Mouse (Mus musculus): ENCODE measurements around the gene Sulf2. TPM values are rescaled to one million over a fixed set of nuclear protein-coding genes. Genes with fewer than 3 reads are reported as not detected.

The Sulf2 gene
- polyA plus RNA-seq, 1 experiment: 119 TPM

- Histone ChIP-seq H3K36me3 (ENCODE audit: control insufficient read depth, insufficient read depth, low read length, poor library complexity, severe bottlenecking) (peaks cover 4% of the 10 kb centered on the region), H3K4me1 (ENCODE audit: control insufficient read depth, insufficient read depth, low read length) (peaks cover 6% of the 10 kb centered on the region), H3K27me3 (ENCODE audit: control insufficient read depth, insufficient read depth, low read length, poor library complexity, severe bottlenecking) (no peaks in the 10 kb centered on the region), H3K9ac (ENCODE audit: low read depth, poor library complexity, severe bottlenecking) (no peak overlapping the region), H3K27ac (ENCODE audit: insufficient read depth, low read length) (no peak overlapping the region), H3K4me3 (ENCODE audit: low read depth, low read length) (peak overlapping the region; percentile 17; the same call in 1 of the 2 replicates), H3K9me3 (replicated peaks; ENCODE audit: control insufficient read depth, insufficient read depth, low read length, poor library complexity, severe bottlenecking) (no peaks in the 10 kb centered on the region)
- no peak for TF ChIP-seq EP300 (IDR thresholded peaks at IDR 0.05; ENCODE audit: insufficient read depth, low read depth, low read length)
- TF ChIP-seq CTCF (IDR thresholded peaks at IDR 0.05; ENCODE audit: low read depth, low read length): no peak
- no peak for TF ChIP-seq POLR2A (IDR thresholded peaks at IDR 0.05; ENCODE audit: insufficient read depth, low read length)
Measured at GRCm38 (mm10) chr2:166031120-166031929, 124.1 kb downstream of the Sulf2 start.

GRCm38 (mm10) chr2:166030256-166030995 is 125.0 kb downstream of the Sulf2 start:
- H3K27ac ChIP-seq (ENCODE audit: insufficient read depth, low read length): 0 out of 2 replicates have a peak overlapping the region, but pooled peaks have one; percentile 26
- H3K9ac ChIP-seq (ENCODE audit: low read depth, poor library complexity, severe bottlenecking): peak overlapping the region; percentile 1; the same call in 1 of the 2 replicates
- no peak for TF ChIP-seq CTCF (IDR thresholded peaks at IDR 0.05; ENCODE audit: low read depth, low read length)
- TF ChIP-seq POLR2A (IDR thresholded peaks at IDR 0.05; ENCODE audit: insufficient read depth, low read length): no peak
- no peak for TF ChIP-seq EP300 (IDR thresholded peaks at IDR 0.05; ENCODE audit: insufficient read depth, low read depth, low read length)
- H3K4me3 ChIP-seq (ENCODE audit: low read depth, low read length): peak overlapping the region; percentile 5; the same call in 1 of the 2 replicates
- no peaks in the 10 kb centered on the region for H3K36me3 ChIP-seq (ENCODE audit: control insufficient read depth, insufficient read depth, low read length, poor library complexity, severe bottlenecking)
- H3K27me3 ChIP-seq (ENCODE audit: control insufficient read depth, insufficient read depth, low read length, poor library complexity, severe bottlenecking): no peaks in the 10 kb centered on the region
- peaks cover 7% of the 10 kb centered on the region for H3K4me1 ChIP-seq (ENCODE audit: control insufficient read depth, insufficient read depth, low read length)
- no peaks in the 10 kb centered on the region for H3K9me3 ChIP-seq (replicated peaks; ENCODE audit: control insufficient read depth, insufficient read depth, low read length, poor library complexity, severe bottlenecking)

GRCm38 (mm10) chr2:166029232-166029631 is 126.2 kb downstream of the Sulf2 start:
- Histone ChIP-seq H3K9me3 (replicated peaks; ENCODE audit: control insufficient read depth, insufficient read depth, low read length, poor library complexity, severe bottlenecking) (no peaks in the 10 kb centered on the region), H3K27me3 (ENCODE audit: control insufficient read depth, insufficient read depth, low read length, poor library complexity, severe bottlenecking) (no peaks in the 10 kb centered on the region), H3K27ac (ENCODE audit: insufficient read depth, low read length) (no peak overlapping the region), H3K4me1 (ENCODE audit: control insufficient read depth, insufficient read depth, low read length) (peaks cover 7% of the 10 kb centered on the region), H3K4me3 (ENCODE audit: low read depth, low read length) (no peak overlapping the region), H3K36me3 (ENCODE audit: control insufficient read depth, insufficient read depth, low read length, poor library complexity, severe bottlenecking) (no peaks in the 10 kb centered on the region), H3K9ac (ENCODE audit: low read depth, poor library complexity, severe bottlenecking) (no peak overlapping the region; the same call in 1 of the 2 replicates)
- no peak for TF ChIP-seq EP300 (IDR thresholded peaks at IDR 0.05; ENCODE audit: insufficient read depth, low read depth, low read length)
- TF ChIP-seq CTCF (IDR thresholded peaks at IDR 0.05; ENCODE audit: low read depth, low read length): no peak
- no peak for TF ChIP-seq POLR2A (IDR thresholded peaks at IDR 0.05; ENCODE audit: insufficient read depth, low read length)

- Histone ChIP-seq H3K4me1 (ENCODE audit: control insufficient read depth, insufficient read depth, low read length) (peaks cover 6% of the 10 kb centered on the region), H3K27ac (ENCODE audit: insufficient read depth, low read length) (peak overlapping the region; percentile 67), H3K4me3 (ENCODE audit: low read depth, low read length) (no peak overlapping the region), H3K9ac (ENCODE audit: low read depth, poor library complexity, severe bottlenecking) (no peak overlapping the region), H3K36me3 (ENCODE audit: control insufficient read depth, insufficient read depth, low read length, poor library complexity, severe bottlenecking) (no peaks in the 10 kb centered on the region), H3K9me3 (replicated peaks; ENCODE audit: control insufficient read depth, insufficient read depth, low read length, poor library complexity, severe bottlenecking) (no peaks in the 10 kb centered on the region), H3K27me3 (ENCODE audit: control insufficient read depth, insufficient read depth, low read length, poor library complexity, severe bottlenecking) (no peaks in the 10 kb centered on the region)
- TF ChIP-seq EP300 (IDR thresholded peaks at IDR 0.05; ENCODE audit: insufficient read depth, low read depth, low read length) (no peak), CTCF (IDR thresholded peaks at IDR 0.05; ENCODE audit: low read depth, low read length) (no peak), POLR2A (IDR thresholded peaks at IDR 0.05; ENCODE audit: insufficient read depth, low read length) (no peak)
Measured at GRCm38 (mm10) chr2:166027834-166028233, 127.6 kb downstream of the Sulf2 start.

- H3K27ac ChIP-seq (ENCODE audit: insufficient read depth, low read length): peak overlapping the region; percentile 25; the same call in 1 of the 2 replicates
- peaks cover 8% of the 10 kb centered on the region for H3K4me1 ChIP-seq (ENCODE audit: control insufficient read depth, insufficient read depth, low read length)
- no peaks in the 10 kb centered on the region for H3K36me3 ChIP-seq (ENCODE audit: control insufficient read depth, insufficient read depth, low read length, poor library complexity, severe bottlenecking)
- no peaks in the 10 kb centered on the region for H3K27me3 ChIP-seq (ENCODE audit: control insufficient read depth, insufficient read depth, low read length, poor library complexity, severe bottlenecking)
- no peak for TF ChIP-seq CTCF (IDR thresholded peaks at IDR 0.05; ENCODE audit: low read depth, low read length)
- no peak for TF ChIP-seq EP300 (IDR thresholded peaks at IDR 0.05; ENCODE audit: insufficient read depth, low read depth, low read length)
- TF ChIP-seq POLR2A (IDR thresholded peaks at IDR 0.05; ENCODE audit: insufficient read depth, low read length): no peak
- no peak overlapping the region for H3K4me3 ChIP-seq (ENCODE audit: low read depth, low read length)
- H3K9ac ChIP-seq (ENCODE audit: low read depth, poor library complexity, severe bottlenecking): no peak overlapping the region
- H3K9me3 ChIP-seq (replicated peaks; ENCODE audit: control insufficient read depth, insufficient read depth, low read length, poor library complexity, severe bottlenecking): no peaks in the 10 kb centered on the region
Measured at GRCm38 (mm10) chr2:166025943-166026342, 129.5 kb downstream of the Sulf2 start.

All from ES-Bruce4 (cell line).